Mouse (Mus musculus) urinary bladder, adult 2 months (tissue): ENCODE results near the gene Zp3r. TPM values are rescaled to one million over a fixed set of nuclear protein-coding genes. Genes with fewer than 3 reads are reported as not detected.

Experiments used
- polyA plus RNA-seq: library from polyadenylated mRNA; depleted of rRNA; stranded (reverse); fragments of >200 nt; gene quantifications from 2 replicates; pipeline ENCODE4 v1.2.3, GENCODE M21; 2012; rRNA removed

Zp3r gene
- polyA plus RNA-seq, 1 experiment: 0.88 TPM

Other genes starting within 250 kb of the Zp3r start
- not detected in 2 replicates for gene Cd55b, start 206.6 kb downstream of the Zp3r start, polyA plus RNA-seq
- 87.1 and 105 TPM in 2 replicates for gene Cd55, start 166.9 kb downstream of the Zp3r start, polyA plus RNA-seq
- not detected in 2 replicates for gene C4bp, start 32.0 kb upstream of the Zp3r start, polyA plus RNA-seq
- gene Gm29427, start 86.2 kb upstream of the Zp3r start, polyA plus RNA-seq: 0.15 and 0.25 TPM in 2 replicates
- gene Yod1, start 87.7 kb upstream of the Zp3r start, polyA plus RNA-seq: 3.9 and 5.0 TPM in 2 replicates
- 21.9 and 22.9 TPM in 2 replicates for gene Pfkfb2, start 99.6 kb upstream of the Zp3r start, polyA plus RNA-seq
- 32.6 and 34.6 TPM in 2 replicates for gene AA986860, start 102.4 kb upstream of the Zp3r start, polyA plus RNA-seq
- gene Fcamr, start 171.3 kb upstream of the Zp3r start, polyA plus RNA-seq: 6.0 and 8.3 TPM in 2 replicates
- 5.1 and 5.5 TPM in 2 replicates for gene Pigr, start 197.1 kb upstream of the Zp3r start, polyA plus RNA-seq
- gene Fcmr, start 236.0 kb upstream of the Zp3r start, polyA plus RNA-seq: 0.52 and 1.0 TPM in 2 replicates